Mouse (Mus musculus) lung, embryonic 16.5 days (tissue): Measurements from ENCODE around the gene Robo4. TPM values are rescaled to one million over a fixed set of nuclear protein-coding genes. Genes with fewer than 3 reads are reported as not detected.

Source experiments
- ATAC-seq: fragments of 200-750 bp; cut with Nextera tagmentation; 2 replicates; pipeline ENCODE4 v1.8.0; 2017; ENCODE audit warnings: low read depth, mild to moderate bottlenecking, moderate library complexity
- H3K27ac ChIP-seq: fragments of 300-500 bp; sonication (generic); 2 replicates; pipeline ENCODE4 v1.5.1; 2014; ENCODE audit warnings: mild to moderate bottlenecking, control low read depth, low read length
- H3K27me3 ChIP-seq: fragments of 300-500 bp; sonication (generic); 2 replicates; pipeline ENCODE4 v1.6.1; 2014; ENCODE audit warnings: low read depth, low read length, mixed read lengths; ENCODE audit not compliant: control insufficient read depth, insufficient read depth
- H3K36me3 ChIP-seq: fragments of 300-500 bp; sonication (generic); 2 replicates; pipeline ENCODE4 v1.6.1; 2014; ENCODE audit warnings: low read length; ENCODE audit not compliant: control insufficient read depth, insufficient read depth
- H3K4me1 ChIP-seq: fragments of 300-500 bp; sonication (generic); replicated peaks from 2 replicates; pipeline ENCODE4 v1.6.1; 2014; ENCODE audit warnings: low read length, mixed read lengths; ENCODE audit not compliant: control insufficient read depth, insufficient read depth
- H3K4me2 ChIP-seq: fragments of 300-500 bp; sonication (generic); 2 replicates; pipeline ENCODE4 v1.6.1; 2014; ENCODE audit warnings: low read depth, low read length, control low read depth
- H3K4me3 ChIP-seq: fragments of 300-500 bp; sonication (generic); 2 replicates; pipeline ENCODE4 v1.5.1; 2014; ENCODE audit warnings: mild to moderate bottlenecking, low read length, control low read depth
- H3K9ac ChIP-seq: fragments of 300-500 bp; sonication (generic); 2 replicates; pipeline ENCODE4 v1.6.1; 2014; ENCODE audit warnings: low read length, control low read depth
- H3K9me3 ChIP-seq: fragments of 300-500 bp; sonication (generic); 2 replicates; pipeline ENCODE4 v1.6.1; 2016; ENCODE audit warnings: low read length; ENCODE audit not compliant: control insufficient read depth
- WGBS: fragments of 180-500 bp; shearing (Covaris S2); extraction: QIAGEN DNeasy Blood & Tissue Kit; methylation state at CpG from one replicate; pipeline ENCODE4 v1.1.7; 2014; 5-methylcytosine and 5-hydroxymethylcytosine counted together
- polyA plus RNA-seq: library from polyadenylated mRNA; unstranded; fragments of >200 nt; fragmentation: Nextera tagmentation; extraction: Ambion mirVana; gene quantifications from 2 replicates; pipeline ENCODE4 v1.2.1, GENCODE M21; 2015

Robo4 gene
- polyA plus RNA-seq, 1 experiment from 2014 or later, result 24.7 TPM

- WGBS, result 82% methylated on average over 1 of the region's 1 CpGs
- ATAC-seq, result no peak
- Histone ChIP-seq H3K36me3 (no peaks in the 10 kb centered on the region), H3K9me3 (no peaks in the 10 kb centered on the region), H3K27ac (no peak overlapping the region), H3K4me2 (no peak overlapping the region), H3K4me1 (peaks cover 24% of the 10 kb centered on the region), H3K4me3 (no peak overlapping the region), H3K27me3 (peaks cover 92% of the 10 kb centered on the region), H3K9ac (no peak overlapping the region)
These were observed 55.5 kb downstream of the Robo4 start for GRCm38 (mm10) chr9:37457151-37457550.

GRCm38 (mm10) chr9:37459665-37460042 lies 58.0 kb downstream of the Robo4 start:
- Histone ChIP-seq H3K36me3 (no peaks in the 10 kb centered on the region), H3K9ac (no peak overlapping the region), H3K27ac (no peak overlapping the region), H3K27me3 (peaks cover 75% of the 10 kb centered on the region), H3K4me3 (peak overlapping the region; percentile 54), H3K4me2 (peak overlapping the region; percentile 88), H3K4me1 (peaks cover 24% of the 10 kb centered on the region), H3K9me3 (no peaks in the 10 kb centered on the region)
- no peak for ATAC-seq
- WGBS, result 2% methylated on average over 9 of the region's 9 CpGs

GRCm38 (mm10) chr9:37460043-37460960 lies 58.6 kb downstream of the Robo4 start:
- peak overlapping the region; percentile 88 for H3K4me2 ChIP-seq
- under 1% methylated on average over 79 of the region's 81 CpGs for WGBS
- H3K4me3 ChIP-seq, result peak overlapping the region; percentile 54
- peak overlapping the region; percentile 25; the same call in 1 of the 2 replicates for H3K9ac ChIP-seq
- H3K4me1 ChIP-seq, result peaks cover 24% of the 10 kb centered on the region
- no peaks in the 10 kb centered on the region for H3K9me3 ChIP-seq
- ATAC-seq, result peak; percentile 56
- H3K27me3 ChIP-seq, result peaks cover 71% of the 10 kb centered on the region
- H3K27ac ChIP-seq, result no peak overlapping the region
- no peaks in the 10 kb centered on the region for H3K36me3 ChIP-seq

DNA sequence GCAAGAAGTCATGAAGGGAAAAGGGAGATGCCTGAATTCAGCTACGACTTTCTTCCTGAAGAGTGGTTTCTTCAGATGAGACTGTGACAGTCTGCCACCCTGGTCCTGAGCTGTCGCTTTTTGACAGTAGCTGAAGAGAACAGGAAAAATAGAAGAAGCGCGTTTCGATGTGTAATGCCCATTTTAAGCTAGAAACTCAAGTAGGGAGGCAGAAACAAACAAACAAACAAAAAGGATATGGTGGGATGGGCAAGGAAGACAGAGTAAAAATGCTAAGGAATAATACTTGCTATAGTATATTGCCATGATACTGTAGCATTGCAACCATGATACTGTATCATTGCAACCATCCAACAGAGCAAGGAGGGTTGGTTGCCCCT lies 59.3 kb downstream of the Robo4 start:
- peaks cover 65% of the 10 kb centered on the region for H3K27me3 ChIP-seq
- no peak overlapping the region for H3K9ac ChIP-seq
- H3K36me3 ChIP-seq, result no peaks in the 10 kb centered on the region
- no peak overlapping the region for H3K27ac ChIP-seq
- ATAC-seq, result no peak
- H3K4me2 ChIP-seq, result peak overlapping the region; percentile 88
- no peaks in the 10 kb centered on the region for H3K9me3 ChIP-seq
- WGBS, result 7% methylated on average over 5 of the region's 5 CpGs
- peaks cover 23% of the 10 kb centered on the region for H3K4me1 ChIP-seq
- H3K4me3 ChIP-seq, result peak overlapping the region; percentile 54

DNA sequence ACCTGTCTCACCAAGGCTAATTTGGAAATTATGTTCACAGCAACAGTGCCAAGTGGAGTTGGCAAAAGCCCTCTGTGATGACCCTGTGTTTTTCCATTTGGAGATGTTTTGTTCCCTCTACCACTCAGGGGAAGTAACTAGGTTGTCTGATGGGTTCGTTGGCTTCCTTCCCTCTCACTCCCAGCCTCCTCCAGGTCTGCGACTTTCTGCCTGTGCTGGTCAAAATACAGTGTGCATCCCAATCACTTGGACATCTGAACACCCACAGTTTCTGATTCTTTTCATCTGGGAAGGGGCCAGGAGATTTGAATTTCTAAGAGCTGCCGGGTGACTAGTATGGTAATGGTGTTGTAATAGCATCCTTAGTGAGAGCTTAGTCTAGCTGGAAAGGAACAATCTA lies 59.9 kb downstream of the Robo4 start:
- Histone ChIP-seq H3K36me3 (no peaks in the 10 kb centered on the region), H3K9ac (no peak overlapping the region), H3K27ac (no peak overlapping the region), H3K4me3 (no peak overlapping the region), H3K4me1 (peaks cover 17% of the 10 kb centered on the region), H3K27me3 (peaks cover 59% of the 10 kb centered on the region), H3K9me3 (no peaks in the 10 kb centered on the region), H3K4me2 (no peak overlapping the region)
- WGBS, result 12% methylated on average over 3 of the region's 3 CpGs
- ATAC-seq, result no peak

DNA sequence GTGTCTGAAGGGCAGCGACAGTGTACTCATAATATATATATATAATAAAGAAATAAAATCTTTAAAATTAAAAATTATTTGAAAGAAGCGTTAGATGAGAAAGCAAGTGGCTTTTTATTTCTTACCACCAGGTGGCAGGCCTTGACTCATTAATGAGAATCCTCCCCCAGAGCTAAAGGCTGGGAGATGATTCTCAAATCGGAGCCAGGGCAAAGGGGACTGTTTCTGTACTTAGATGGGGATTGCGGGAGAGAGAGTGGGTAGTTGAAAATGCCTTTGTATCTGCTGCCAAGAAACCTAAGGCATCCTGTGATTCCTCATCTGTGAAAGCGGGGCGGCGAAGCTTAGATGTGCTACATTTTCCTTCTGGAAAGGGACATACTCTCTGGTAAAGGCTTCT lies 61.1 kb downstream of the Robo4 start:
- no peak; the same call in 1 of the 2 replicates for ATAC-seq

More for the DNA sequence above, 61.1 kb downstream of the Robo4 start:
- Histone ChIP-seq H3K9me3 (no peaks in the 10 kb centered on the region), H3K27me3 (peaks cover 47% of the 10 kb centered on the region), H3K9ac (no peak overlapping the region), H3K4me2 (no peak overlapping the region), H3K36me3 (no peaks in the 10 kb centered on the region), H3K4me3 (no peak overlapping the region), H3K4me1 (peaks cover 11% of the 10 kb centered on the region), H3K27ac (no peak overlapping the region)
- WGBS, result 15% methylated on average over 7 of the region's 7 CpGs

Other genes starting within 250 kb of the Robo4 start
- gene Tmem218, start 193.7 kb upstream of the Robo4 start, polyA plus RNA-seq, result 13.4 TPM in 2 replicates
- 2.0 and 2.4 TPM in 2 replicates for gene Slc37a2, start 146.2 kb upstream of the Robo4 start, polyA plus RNA-seq
- gene Ccdc15, start 53.5 kb upstream of the Robo4 start, polyA plus RNA-seq, result 7.6 TPM in 2 replicates
- 0.35 and 0.40 TPM in 2 replicates for gene Hepacam, start 34.5 kb upstream of the Robo4 start, polyA plus RNA-seq
- 0.15 and 0.19 TPM in 2 replicates for gene Robo3, start 31.3 kb downstream of the Robo4 start, polyA plus RNA-seq
- 22.0 and 25.0 TPM in 2 replicates for gene Msantd2, start 87.4 kb downstream of the Robo4 start, polyA plus RNA-seq
- 184 and 194 TPM in 2 replicates for gene Esam, start 126.2 kb downstream of the Robo4 start, polyA plus RNA-seq
- 40.2 and 46.8 TPM in 2 replicates for gene Vsig2, start 137.4 kb downstream of the Robo4 start, polyA plus RNA-seq
- 4.7 and 9.0 TPM in 2 replicates for gene Nrgn, start 151.0 kb downstream of the Robo4 start, polyA plus RNA-seq
- gene Siae, start 153.8 kb downstream of the Robo4 start, polyA plus RNA-seq, result 14.9 and 15.3 TPM in 2 replicates
- gene Spa17, start 211.8 kb downstream of the Robo4 start, polyA plus RNA-seq, result 11.8 and 13.8 TPM in 2 replicates